Mouse (Mus musculus) bone marrow macrophage, adult 2 months (primary cell): Measurements from ENCODE around the gene Homer2. TPM values are rescaled to one million over a fixed set of nuclear protein-coding genes. Genes with fewer than 3 reads are reported as not detected.

Source experiments
- H3K27ac ChIP-seq: 2 replicates; pipeline ENCODE4 v1.5.1; 2012; ENCODE audit warnings: low read depth, low read length; ENCODE audit not compliant: insufficient read depth
- H3K4me1 ChIP-seq: 2 replicates; pipeline ENCODE4 v1.6.1; 2012; ENCODE audit warnings: low read length; ENCODE audit not compliant: control insufficient read depth, insufficient read depth
- H3K4me3 ChIP-seq: 2 replicates; pipeline ENCODE4 v1.5.1; 2012; ENCODE audit warnings: mild to moderate bottlenecking, low read length, moderate library complexity; ENCODE audit not compliant: insufficient read depth
- CTCF ChIP-seq: IDR thresholded peaks from 2 replicates; pipeline ENCODE4 v1.5.1; 2012; ENCODE audit warnings: low read depth, mild to moderate bottlenecking, low read length, moderate library complexity
- POLR2A ChIP-seq: IDR thresholded peaks from 2 replicates; pipeline ENCODE4 v1.6.1; 2012; ENCODE audit warnings: mild to moderate bottlenecking, low read depth, low read length, borderline replicate concordance
- polyA plus RNA-seq: library from polyadenylated mRNA; stranded (reverse); fragments of >200 nt; gene quantifications from 2 replicates; pipeline ENCODE4 v1.2.4, GENCODE M21; 2012; ENCODE audit not compliant: missing spikeins, insufficient read depth, insufficient read length

Homer2 gene
- polyA plus RNA-seq, 1 experiment = not detected

DNA sequence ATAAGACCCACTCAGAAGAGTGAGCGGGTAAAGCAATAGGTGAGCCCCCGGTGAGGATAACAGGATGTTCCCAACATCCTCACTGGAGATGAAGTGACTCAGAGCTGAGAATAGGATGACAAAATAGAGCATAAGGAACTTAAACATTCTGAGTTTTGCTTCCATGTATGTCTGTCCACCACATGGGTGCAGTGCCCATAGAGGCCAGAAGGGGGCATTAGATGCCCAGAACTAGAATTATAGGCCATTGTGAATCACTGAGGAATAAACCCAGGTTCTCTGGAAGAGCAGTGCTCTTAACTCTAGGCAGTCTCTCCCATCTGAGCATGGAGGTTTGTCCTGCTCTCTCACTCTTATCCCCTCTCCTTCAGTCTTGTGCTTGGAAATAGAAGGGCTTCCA, 153.0 kb downstream of the Homer2 start:
- Histone ChIP-seq H3K4me1 (no peaks in the 10 kb centered on the region), H3K27ac (no peak overlapping the region), H3K4me3 (no peak overlapping the region)
- TF ChIP-seq CTCF = no peak
- no peak for TF ChIP-seq POLR2A

DNA sequence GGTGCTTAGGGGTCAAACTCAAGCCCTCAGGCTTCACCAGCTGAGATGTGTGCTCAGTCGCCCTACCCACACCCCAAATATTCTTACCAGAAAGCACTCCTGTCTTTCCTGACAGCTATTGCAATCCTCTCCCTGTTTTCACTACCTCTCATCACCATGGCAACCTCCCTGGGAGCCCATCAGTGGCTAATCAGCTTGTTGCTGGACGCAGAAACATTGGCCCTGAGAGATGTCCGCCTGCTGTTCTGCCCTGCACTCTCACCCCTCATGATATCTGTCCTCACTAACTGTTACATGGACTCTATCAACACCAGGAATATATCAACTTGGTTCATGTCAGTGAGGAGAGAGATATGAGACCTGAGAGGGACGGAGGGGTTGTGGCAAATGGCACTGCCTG, 153.7 kb downstream of the Homer2 start:
- TF ChIP-seq POLR2A (no peak), CTCF (no peak)
- no peaks in the 10 kb centered on the region; the same call in 1 of the 2 replicates for H3K4me1 ChIP-seq
- H3K27ac ChIP-seq = no peak overlapping the region
- no peak overlapping the region for H3K4me3 ChIP-seq

Other genes with a start within 250 kb of the Homer2 start
- gene Ap3b2, start 213.6 kb downstream of the Homer2 start, polyA plus RNA-seq = not detected in 2 replicates
- not detected in 2 replicates for gene BC048679, start 209.2 kb downstream of the Homer2 start, polyA plus RNA-seq
- gene Fsd2, start 140.6 kb downstream of the Homer2 start, polyA plus RNA-seq = 0.32 and 0.40 TPM in 2 replicates
- 13.4 and 15.8 TPM in 2 replicates for gene Whamm, start 136.3 kb downstream of the Homer2 start, polyA plus RNA-seq
- 57.4 and 68.3 TPM in 2 replicates for gene Ramac, start 55.4 kb upstream of the Homer2 start, polyA plus RNA-seq
- 16.4 and 19.4 TPM in 2 replicates for gene 3110040N11Rik, start 82.0 kb upstream of the Homer2 start, polyA plus RNA-seq
- gene Btbd1, start 121.9 kb upstream of the Homer2 start, polyA plus RNA-seq = 101 and 104 TPM in 2 replicates
- not detected in 2 replicates for gene Gm10160, start 148.3 kb upstream of the Homer2 start, polyA plus RNA-seq
- gene Tm6sf1, start 151.5 kb upstream of the Homer2 start, polyA plus RNA-seq = 241 and 248 TPM in 2 replicates
- gene Hdgfl3, start 226.9 kb upstream of the Homer2 start, polyA plus RNA-seq = 0.24 and 0.49 TPM in 2 replicates